ENCODE assay signal across 8 mouse cellular contexts in genomic region chr12:3732623-3733265, GRCm38 (mm10).
DNase-seq lines count a peak whose midpoint lies in the region; ATAC-seq and TF ChIP-seq lines count a peak whose summit lies in the region.

No protein-coding gene starts in this region.

- no peak for TF ChIP-seq CTCF in thymus, adult 2 months (IDR thresholded peaks at IDR 0.05; ENCODE audit: borderline replicate concordance, control insufficient read depth, extremely low read depth, insufficient read depth, low read length, poor library complexity)

- H3K4me2 ChIP-seq in forebrain, embryonic 16.5 days (ENCODE audit: low read length): no peak overlapping the region

- TF ChIP-seq POLR2A in thymus, adult 2 months (IDR thresholded peaks at IDR 0.05; ENCODE audit: control insufficient read depth, extremely low read depth, insufficient read depth, low read length, poor library complexity): no peak

- H3K4me3 ChIP-seq in forebrain, embryonic 16.5 days (replicated peaks; ENCODE audit: low read length): no peak overlapping the region
- H3K4me3 ChIP-seq in thymus, adult 2 months (ENCODE audit: control insufficient read depth, insufficient read depth, low read length): no peak overlapping the region

- peak; percentile 91 for ATAC-seq in forebrain, embryonic 16.5 days

- H3K4me1 ChIP-seq in forebrain, embryonic 16.5 days (replicated peaks; ENCODE audit: control insufficient read depth, insufficient read depth, low read length): peaks cover 8% of the 10 kb centered on the region
- no peaks in the 10 kb centered on the region for H3K4me1 ChIP-seq in thymus, adult 2 months (replicated peaks; ENCODE audit: control insufficient read depth, insufficient read depth, low read length)

- DNase-seq in left cerebral cortex, adult 18-20 months (ENCODE audit: low spot score in 2 of 2): peak; percentile 9 to 16
- no peak for DNase-seq in left cerebral cortex, adult 11 months (ENCODE audit: low spot score)
- DNase-seq in brain, adult 2 months (ENCODE audit: low read depth, low spot score): peak; percentile 82
- DNase-seq in left cerebral cortex, postnatal 25 days (ENCODE audit: low spot score in 2 of 2): peak; percentile 22 to 34
- DNase-seq in thymus, adult 2 months: no peak
- DNase-seq in spleen, postnatal 36 days (ENCODE audit: low spot score in 2 of 2): no peak
- DNase-seq in thymus, postnatal 4 days: no peak

- intact Hi-C loops in left cerebral cortex, postnatal 25 days (cut with DNase I): no loop called here

- WGBS in forebrain, embryonic 16.5 days: 25% methylated on average over 11 of the region's 11 CpGs
- whole genome bisulfite sequencing in thymus, adult 2 months: 77% methylated on average over 11 of the region's 11 CpGs

- no peaks in the 10 kb centered on the region for H3K9me3 ChIP-seq in forebrain, embryonic 16.5 days (ENCODE audit: control insufficient read depth, low read length)

- H3K27me3 ChIP-seq in forebrain, embryonic 16.5 days (replicated peaks; ENCODE audit: control insufficient read depth, insufficient read depth, low read length): no peaks in the 10 kb centered on the region
- H3K27me3 ChIP-seq in thymus, adult 2 months (ENCODE audit: control insufficient read depth, insufficient read depth, low read length): no peaks in the 10 kb centered on the region

- no peak overlapping the region for H3K27ac ChIP-seq in forebrain, embryonic 16.5 days (ENCODE audit: low read length)
- no peak overlapping the region for H3K27ac ChIP-seq in thymus, adult 2 months (ENCODE audit: control insufficient read depth, insufficient read depth, low read length)

- H3K9ac ChIP-seq in forebrain, embryonic 16.5 days (replicated peaks; ENCODE audit: low read depth, low read length): no peak overlapping the region

- H3K36me3 ChIP-seq in forebrain, embryonic 16.5 days (ENCODE audit: control insufficient read depth, insufficient read depth): no peaks in the 10 kb centered on the region
- H3K36me3 ChIP-seq in thymus, adult 2 months (ENCODE audit: control insufficient read depth, insufficient read depth, low read length): no peaks in the 10 kb centered on the region

Comparison
In these comparisons a context has a peak if more than half of its experiments do, and no peak if none do; other contexts are left out.
1. DNase-seq: peak in left cerebral cortex, adult 18-20 months (2 of 2), brain, adult 2 months (single experiment) and left cerebral cortex, postnatal 25 days (2 of 2); none in left cerebral cortex, adult 11 months (single experiment), thymus, adult 2 months (single experiment), spleen, postnatal 36 days (0 of 2) and thymus, postnatal 4 days (single experiment).